Mouse (Mus musculus) neural tube, embryonic 14.5 days (tissue): ENCODE data around the gene Cggbp1. TPM values are rescaled to one million over a fixed set of nuclear protein-coding genes. Genes with fewer than 3 reads are reported as not detected.

Experiments used
- ATAC-seq: fragments of 200-750 bp; cut with Nextera tagmentation; 2 replicates; pipeline ENCODE4 v1.8.0; 2017; ENCODE audit warnings: low read depth, mild to moderate bottlenecking, moderate TSS enrichment, moderate library complexity
- H3K27ac ChIP-seq: fragments of 300-500 bp; sonication (generic); 2 replicates; pipeline ENCODE4 v1.5.1; 2014; ENCODE audit warnings: low read depth, mild to moderate bottlenecking, control low read depth, low read length, moderate library complexity, mixed read lengths
- H3K27me3 ChIP-seq: fragments of 300-500 bp; sonication (generic); 2 replicates; pipeline ENCODE4 v1.6.1; 2014; ENCODE audit warnings: low read length; ENCODE audit not compliant: control insufficient read depth, insufficient read depth
- H3K36me3 ChIP-seq: fragments of 300-500 bp; sonication (generic); 2 replicates; pipeline ENCODE4 v1.6.1; 2014; ENCODE audit warnings: low read length, mixed read lengths; ENCODE audit not compliant: control insufficient read depth, insufficient read depth
- H3K4me1 ChIP-seq: fragments of 300-500 bp; sonication (generic); 2 replicates; pipeline ENCODE4 v1.6.1; 2014; ENCODE audit warnings: low read length; ENCODE audit not compliant: control insufficient read depth, insufficient read depth
- H3K4me2 ChIP-seq: fragments of 300-500 bp; sonication (generic); 2 replicates; pipeline ENCODE4 v1.6.1; 2014; ENCODE audit warnings: mild to moderate bottlenecking, low read depth, low read length, control low read depth
- H3K4me3 ChIP-seq: fragments of 300-500 bp; sonication (generic); 2 replicates; pipeline ENCODE4 v1.5.1; 2014; ENCODE audit warnings: low read depth, low read length, control low read depth, mixed read lengths
- H3K9ac ChIP-seq: fragments of 300-500 bp; sonication (generic); replicated peaks from 2 replicates; pipeline ENCODE4 v1.6.1; 2014; ENCODE audit warnings: low read depth, mild to moderate bottlenecking, control low read depth, low read length, mixed read lengths
- H3K9me3 ChIP-seq: fragments of 300-500 bp; sonication (generic); 2 replicates; pipeline ENCODE4 v1.6.1; 2016; ENCODE audit warnings: low read length; ENCODE audit not compliant: control insufficient read depth
- WGBS: fragments of 180-500 bp; shearing (Covaris S2); extraction: QIAGEN DNeasy Blood & Tissue Kit; methylation state at CpG from one replicate; pipeline ENCODE4 v1.1.7; 2014; 5-methylcytosine and 5-hydroxymethylcytosine counted together
- polyA plus RNA-seq: library from polyadenylated mRNA; unstranded; fragments of >200 nt; fragmentation: Nextera tagmentation; extraction: Ambion mirVana; gene quantifications from 2 replicates; pipeline ENCODE4 v1.2.1, GENCODE M21; 2014

Gene Cggbp1
- 81.7 and 97.5 TPM in 2 replicates for polyA plus RNA-seq

DNA sequence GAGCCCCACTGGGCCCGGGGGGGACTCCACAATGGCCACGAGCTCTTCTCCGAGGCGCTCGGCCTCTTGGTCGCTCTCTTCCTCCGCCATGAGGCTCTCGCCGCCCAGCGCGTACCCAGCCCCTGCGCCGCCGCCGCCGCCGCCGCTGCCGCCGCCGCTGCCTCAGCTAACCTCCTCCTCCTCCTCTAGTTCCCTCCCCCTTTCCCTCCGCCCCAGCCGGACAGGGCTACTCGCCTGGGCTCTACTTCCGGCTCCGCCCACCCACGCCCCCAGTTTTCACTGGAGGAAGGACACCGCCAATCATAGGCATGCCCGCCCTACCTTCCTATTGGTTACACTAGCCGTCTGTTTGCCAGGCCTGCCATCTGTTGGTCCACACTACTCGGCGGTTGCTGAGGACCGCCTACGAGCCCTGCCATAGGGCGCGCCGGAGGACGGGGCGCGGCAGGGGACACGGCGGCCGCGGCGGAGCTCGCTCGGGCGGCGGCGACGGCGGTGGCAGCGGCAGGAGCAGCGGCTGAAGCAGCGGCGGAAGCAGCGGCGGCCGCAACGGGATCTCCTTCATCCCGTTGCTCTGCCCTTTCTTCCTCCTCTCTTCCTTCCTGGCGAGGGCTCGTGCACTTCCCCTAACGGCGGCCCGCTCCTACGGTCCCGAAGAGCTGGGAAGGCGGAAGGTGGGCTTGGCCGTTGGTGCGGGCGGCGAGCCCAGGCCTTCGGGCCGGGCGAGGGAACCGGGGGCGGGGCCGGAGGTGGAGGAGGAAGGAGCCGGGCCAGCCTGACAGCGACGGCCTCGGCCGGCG lies at the start of gene Cggbp1, which contains the start of gene Zfp654:
Gene Cggbp1, plus strand, starts transcription at position 434 of the 800 bp plus-strand sequence.
Gene Zfp654, minus strand, starts transcription at position 90 of the 800 bp plus-strand sequence.
- Histone ChIP-seq H3K4me1 (peaks cover 22% of the 10 kb centered on the region), H3K27ac (peak within 1 kb of the TSS; percentile 97), H3K27me3 (no peaks in the 10 kb centered on the region; the same call in 1 of the 2 replicates), H3K4me2 (peak within 1 kb of the TSS; percentile 87), H3K4me3 (peak within 1 kb of the TSS; percentile 95), H3K36me3 (peaks cover 12% of the 10 kb centered on the region), H3K9ac (peak within 1 kb of the TSS; percentile 90), H3K9me3 (no peaks in the 10 kb centered on the region)
- under 1% methylated on average over 70 of the region's 85 CpGs for WGBS
- ATAC-seq = peak; percentile 100

DNA sequence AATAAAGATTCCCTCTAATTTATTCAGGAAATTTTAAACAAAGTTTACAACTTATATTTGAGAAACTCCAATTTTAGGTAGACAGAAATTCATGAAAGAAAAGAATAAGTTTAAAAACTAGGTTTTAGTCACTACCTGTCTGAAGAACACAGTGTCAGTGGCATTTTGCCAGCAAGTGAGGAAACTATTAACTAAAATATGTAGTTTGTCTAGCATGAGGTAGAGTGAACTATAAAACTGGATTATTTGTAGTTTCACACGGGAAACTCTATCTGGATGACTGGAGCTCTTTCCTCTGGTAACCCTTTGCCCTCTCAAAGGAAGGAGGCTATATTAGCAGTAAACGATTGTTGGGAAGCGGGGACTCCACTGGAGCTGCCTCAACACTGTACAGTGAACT lies 48.8 kb upstream of the Cggbp1 start:
- no peak for ATAC-seq
- H3K9ac ChIP-seq = no peak overlapping the region
- H3K4me1 ChIP-seq = no peaks in the 10 kb centered on the region
- H3K36me3 ChIP-seq = peaks cover 4% of the 10 kb centered on the region; the same call in 1 of the 2 replicates
- H3K27ac ChIP-seq = no peak overlapping the region
- 85% methylated on average over 3 of the region's 3 CpGs for WGBS
- H3K4me3 ChIP-seq = no peak overlapping the region
- no peak overlapping the region for H3K4me2 ChIP-seq
- no peaks in the 10 kb centered on the region for H3K27me3 ChIP-seq
- H3K9me3 ChIP-seq = no peaks in the 10 kb centered on the region

DNA sequence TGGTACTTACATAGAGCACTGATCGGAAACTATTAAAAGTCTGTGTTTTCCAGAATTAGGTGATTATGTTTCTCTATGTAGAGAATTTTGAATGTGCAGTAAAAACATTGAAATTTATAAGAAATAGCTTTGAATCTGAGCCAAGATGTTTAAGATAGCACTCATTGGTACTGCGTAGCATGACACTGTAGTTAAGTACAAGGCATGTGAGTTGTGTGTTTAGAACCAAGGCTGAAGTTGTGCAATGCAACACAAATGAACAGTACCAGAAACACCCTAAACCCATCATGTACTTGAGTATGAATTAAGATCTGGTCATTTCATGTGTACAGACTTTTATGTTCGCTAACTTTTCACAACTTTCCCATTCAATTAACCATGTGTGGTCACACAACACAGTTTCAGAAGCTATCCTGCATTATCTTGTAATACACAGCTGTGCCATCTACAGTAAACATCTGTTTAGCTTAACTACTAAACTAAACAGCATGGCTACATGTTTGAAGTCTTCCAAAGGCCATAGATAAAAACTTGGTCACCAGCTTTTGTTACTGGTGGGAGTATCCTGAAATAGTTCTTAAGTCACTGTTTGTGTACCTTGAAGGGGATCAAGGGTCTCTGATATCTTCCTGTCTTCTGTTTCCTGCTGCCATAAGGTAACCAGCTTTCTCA lies 34.6 kb upstream of the Cggbp1 start:
- Histone ChIP-seq H3K4me1 (no peaks in the 10 kb centered on the region), H3K4me2 (no peak overlapping the region), H3K27me3 (no peaks in the 10 kb centered on the region), H3K27ac (no peak overlapping the region), H3K36me3 (0 out of 2 replicates have a peak, but pooled peaks cover 4% of the 10 kb centered on the region), H3K9me3 (no peaks in the 10 kb centered on the region), H3K9ac (no peak overlapping the region), H3K4me3 (no peak overlapping the region)
- 95% methylated on average over 3 of the region's 3 CpGs for WGBS
- no peak for ATAC-seq

DNA sequence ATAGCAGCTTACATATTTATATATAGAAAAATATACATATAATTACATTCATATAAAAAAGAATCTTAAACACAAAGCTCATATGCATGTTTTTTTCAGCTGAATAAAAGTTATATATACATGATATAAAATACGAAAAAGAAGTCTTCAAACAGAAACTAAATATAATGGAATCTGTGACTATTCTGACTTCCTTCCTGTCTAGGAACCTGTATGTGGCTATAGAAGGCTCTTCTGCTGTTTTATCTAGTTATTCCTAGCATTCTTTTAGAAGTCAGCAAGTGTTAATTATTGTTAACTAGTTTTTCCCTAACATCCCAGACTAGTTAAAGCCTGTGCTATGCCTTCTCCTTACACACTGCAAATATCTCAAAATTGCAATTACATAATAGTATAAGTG lies 27.9 kb upstream of the Cggbp1 start:
- no peaks in the 10 kb centered on the region for H3K27me3 ChIP-seq
- WGBS = 100% methylated on average over 1 of the region's 1 CpGs
- H3K36me3 ChIP-seq = no peaks in the 10 kb centered on the region
- no peak for ATAC-seq
- no peak overlapping the region for H3K4me2 ChIP-seq
- no peak overlapping the region for H3K9ac ChIP-seq
- H3K27ac ChIP-seq = no peak overlapping the region
- H3K4me1 ChIP-seq = no peaks in the 10 kb centered on the region
- no peak overlapping the region for H3K4me3 ChIP-seq
- H3K9me3 ChIP-seq = no peaks in the 10 kb centered on the region

DNA sequence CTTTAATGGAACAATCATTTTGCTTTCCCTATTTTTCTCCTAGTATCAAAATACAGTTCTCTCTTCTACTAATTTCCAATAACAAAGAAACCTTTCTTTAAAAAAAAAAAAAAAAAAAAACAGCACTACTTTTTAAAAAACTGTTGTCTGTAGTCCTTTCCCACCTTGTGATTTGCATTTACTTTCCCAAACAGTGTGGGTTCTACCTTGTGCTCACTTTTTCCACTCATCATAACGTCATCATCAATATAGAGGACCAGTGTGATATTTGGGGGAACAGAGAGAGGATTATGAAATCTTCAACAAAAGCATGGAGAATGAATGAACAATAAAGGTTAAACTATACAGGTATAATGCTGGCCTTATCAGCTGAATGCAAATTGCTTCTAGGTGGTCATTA lies 27.3 kb upstream of the Cggbp1 start:
- no peak overlapping the region for H3K27ac ChIP-seq
- no peak overlapping the region for H3K4me2 ChIP-seq
- H3K9ac ChIP-seq = no peak overlapping the region
- no peaks in the 10 kb centered on the region for H3K4me1 ChIP-seq
- no peak for ATAC-seq
- no peak overlapping the region for H3K4me3 ChIP-seq
- no peaks in the 10 kb centered on the region for H3K27me3 ChIP-seq
- no peaks in the 10 kb centered on the region for H3K36me3 ChIP-seq
- WGBS = 91% methylated on average over 1 of the region's 1 CpGs
- H3K9me3 ChIP-seq = no peaks in the 10 kb centered on the region

DNA sequence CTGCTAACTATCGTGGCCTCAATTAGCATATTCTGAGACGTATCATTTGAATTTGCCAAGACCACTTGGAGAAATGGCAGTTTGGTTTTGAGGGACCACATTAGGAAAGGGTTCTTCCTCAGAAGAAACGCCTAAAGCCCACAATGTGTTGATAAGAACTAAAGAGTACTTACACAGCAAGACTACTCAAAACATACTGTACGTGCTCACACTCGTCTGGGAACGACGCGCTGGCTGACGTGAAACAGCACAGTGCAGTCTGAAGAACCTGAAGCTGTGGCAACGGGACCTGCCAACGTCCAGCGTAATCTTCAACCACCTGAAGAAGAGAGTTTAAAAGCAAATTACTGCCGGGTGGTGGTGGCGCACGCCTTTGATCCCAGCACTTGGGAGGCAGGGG lies 21.5 kb upstream of the Cggbp1 start:
- Histone ChIP-seq H3K27me3 (no peaks in the 10 kb centered on the region), H3K4me2 (no peak overlapping the region), H3K9me3 (no peaks in the 10 kb centered on the region), H3K4me1 (no peaks in the 10 kb centered on the region), H3K4me3 (no peak overlapping the region), H3K36me3 (no peaks in the 10 kb centered on the region), H3K27ac (no peak overlapping the region), H3K9ac (no peak overlapping the region)
- WGBS = 97% methylated on average over 15 of the region's 15 CpGs
- no peak for ATAC-seq

DNA sequence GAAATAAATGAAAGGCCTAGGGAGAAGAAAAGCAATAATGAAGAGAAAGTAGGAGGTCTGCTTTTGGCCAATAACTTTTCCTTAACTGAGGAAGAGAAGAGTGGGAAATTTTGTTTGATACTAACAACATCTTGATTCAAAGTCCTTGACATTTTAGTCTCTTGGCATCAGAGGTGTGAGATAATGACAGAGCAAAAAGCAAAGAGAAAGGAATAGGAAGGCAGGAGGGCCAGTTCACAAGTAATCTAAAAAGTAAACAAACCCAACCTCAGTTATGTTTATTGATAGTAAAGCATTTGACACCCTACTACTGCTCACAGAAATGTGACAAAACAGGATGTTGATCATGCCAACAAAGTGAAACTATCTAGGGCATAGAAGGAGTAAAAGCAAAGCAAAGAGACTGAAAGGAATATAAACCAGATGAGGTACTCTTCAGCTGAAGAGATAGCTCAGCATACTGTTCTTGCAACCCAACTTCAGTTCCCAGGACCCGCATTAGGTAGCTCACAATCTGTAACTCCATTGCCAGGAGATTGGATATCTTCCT lies 15.7 kb upstream of the Cggbp1 start:
- ATAC-seq = no peak
- H3K9me3 ChIP-seq = no peaks in the 10 kb centered on the region
- no peak overlapping the region for H3K4me3 ChIP-seq
- H3K9ac ChIP-seq = no peak overlapping the region
- 81% methylated on average over 1 of the region's 1 CpGs for WGBS
- H3K4me1 ChIP-seq = no peaks in the 10 kb centered on the region
- no peak overlapping the region for H3K27ac ChIP-seq
- H3K27me3 ChIP-seq = no peaks in the 10 kb centered on the region
- H3K4me2 ChIP-seq = no peak overlapping the region
- no peaks in the 10 kb centered on the region for H3K36me3 ChIP-seq

DNA sequence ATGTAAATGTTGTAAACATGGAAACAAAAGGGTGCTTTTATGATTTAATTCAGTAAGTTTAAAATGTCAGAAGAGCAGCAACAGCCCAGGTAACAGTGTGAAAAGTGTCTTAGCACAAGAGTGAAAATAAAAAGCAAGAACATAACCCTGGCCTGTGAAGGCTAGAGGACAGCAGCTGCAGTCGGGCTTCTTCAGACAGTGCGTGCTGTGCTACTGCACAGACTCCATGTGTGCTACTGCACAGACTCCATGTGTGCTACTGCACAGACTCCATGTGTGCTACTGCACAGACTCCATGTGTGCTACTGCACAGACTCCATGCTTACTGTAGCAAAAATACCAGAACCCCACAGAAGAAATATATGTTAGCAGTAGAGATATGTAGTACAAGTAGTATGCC lies 15.1 kb upstream of the Cggbp1 start:
- H3K27me3 ChIP-seq = no peaks in the 10 kb centered on the region
- no peaks in the 10 kb centered on the region for H3K4me1 ChIP-seq
- H3K36me3 ChIP-seq = no peaks in the 10 kb centered on the region
- H3K9me3 ChIP-seq = no peaks in the 10 kb centered on the region
- no peak overlapping the region for H3K4me2 ChIP-seq
- no peak overlapping the region for H3K4me3 ChIP-seq
- 92% methylated on average over 2 of the region's 2 CpGs for WGBS
- ATAC-seq = no peak
- H3K27ac ChIP-seq = no peak overlapping the region
- no peak overlapping the region for H3K9ac ChIP-seq
